11 mouse cellular contexts compared by ENCODE assay signal in genomic region chr4:75329511-75330171, GRCm38 (mm10). TPM values are rescaled to one million over a fixed set of nuclear protein-coding genes. Genes with fewer than 3 reads are reported as not detected.
DNase-seq lines count a peak whose midpoint lies in the region; ATAC-seq and TF ChIP-seq lines count a peak whose summit lies in the region.
"Had no signal": no experiment of that assay in that cellular context is flagged by ENCODE, and none has a peak within 500 bp of the region (broad histone marks: within the 10 kb centered on the region; RNA-seq: fewer than 3 reads in every experiment).

No protein-coding gene starts in this region.

- no peaks in the 10 kb centered on the region; the same call in 1 of the 2 replicates for H3K4me1 ChIP-seq in lung, embryonic 14.5 days (ENCODE audit: insufficient read depth)
- H3K4me1 ChIP-seq in embryonic facial prominence, embryonic 13.5 days = peaks cover 8% of the 10 kb centered on the region; the same call in 1 of the 2 replicates
- no peaks in the 10 kb centered on the region for H3K4me1 ChIP-seq in stomach, embryonic 14.5 days (ENCODE audit: control insufficient read depth, insufficient read depth, low read length)
- H3K4me1 ChIP-seq in liver, postnatal 0 days (ENCODE audit: insufficient read depth) = no peaks in the 10 kb centered on the region
- H3K4me1 ChIP-seq: forebrain, embryonic 15.5 days had no signal

- H3K27ac ChIP-seq in lung, embryonic 14.5 days (ENCODE audit: low read depth) = peak overlapping the region; percentile 59
- peak overlapping the region; percentile 86 for H3K27ac ChIP-seq in embryonic facial prominence, embryonic 13.5 days
- peak overlapping the region; percentile 69; the same call in 1 of the 2 replicates for H3K27ac ChIP-seq in stomach, embryonic 14.5 days (ENCODE audit: low read length)
- no peak overlapping the region for H3K27ac ChIP-seq in liver, postnatal 0 days (ENCODE audit: low read depth)
- H3K27ac ChIP-seq: forebrain, embryonic 15.5 days had no signal

- 49% methylated on average over 6 of the region's 6 CpGs for WGBS in lung, embryonic 14.5 days
- 17% methylated on average over 6 of the region's 6 CpGs for WGBS in embryonic facial prominence, embryonic 13.5 days
- WGBS in stomach, embryonic 14.5 days = 36% methylated on average over 6 of the region's 6 CpGs
- 69% methylated on average over 6 of the region's 6 CpGs for WGBS in liver, postnatal 0 days (ENCODE audit: insufficient replicate concordance)

- intact Hi-C loops in heart, postnatal 36 days (cut with DNase I) = no loop called here

- H3K27me3 ChIP-seq in lung, embryonic 14.5 days (ENCODE audit: insufficient read depth, low read length) = no peaks in the 10 kb centered on the region
- H3K27me3 ChIP-seq in embryonic facial prominence, embryonic 13.5 days = no peaks in the 10 kb centered on the region
- no peaks in the 10 kb centered on the region for H3K27me3 ChIP-seq in stomach, embryonic 14.5 days (ENCODE audit: control insufficient read depth, insufficient read depth, low read length)
- no peaks in the 10 kb centered on the region for H3K27me3 ChIP-seq in liver, postnatal 0 days (ENCODE audit: insufficient read depth, low read length)
- H3K27me3 ChIP-seq: forebrain, embryonic 15.5 days had no signal

- H3K9ac ChIP-seq in lung, embryonic 14.5 days = no peak overlapping the region
- no peak overlapping the region for H3K9ac ChIP-seq in embryonic facial prominence, embryonic 13.5 days
- no peak overlapping the region for H3K9ac ChIP-seq in stomach, embryonic 14.5 days (replicated peaks; ENCODE audit: low read depth, low read length)
- H3K9ac ChIP-seq in liver, postnatal 0 days (replicated peaks) = no peak overlapping the region
- H3K9ac ChIP-seq: forebrain, embryonic 15.5 days had no signal

- no peaks in the 10 kb centered on the region for H3K9me3 ChIP-seq in lung, embryonic 14.5 days (ENCODE audit: low read depth, low read length)
- no peaks in the 10 kb centered on the region for H3K9me3 ChIP-seq in embryonic facial prominence, embryonic 13.5 days
- no peaks in the 10 kb centered on the region for H3K9me3 ChIP-seq in stomach, embryonic 14.5 days (ENCODE audit: control insufficient read depth, low read depth, low read length)
- H3K9me3 ChIP-seq in liver, postnatal 0 days (ENCODE audit: low read length) = no peaks in the 10 kb centered on the region
- H3K9me3 ChIP-seq: forebrain, embryonic 15.5 days had no signal

- no peaks in the 10 kb centered on the region for H3K36me3 ChIP-seq in lung, embryonic 14.5 days (ENCODE audit: insufficient read depth)
- H3K36me3 ChIP-seq in embryonic facial prominence, embryonic 13.5 days = no peaks in the 10 kb centered on the region
- H3K36me3 ChIP-seq in stomach, embryonic 14.5 days (ENCODE audit: control insufficient read depth, insufficient read depth, low read length) = no peaks in the 10 kb centered on the region
- H3K36me3 ChIP-seq in liver, postnatal 0 days (replicated peaks; ENCODE audit: insufficient read depth, low read length) = no peaks in the 10 kb centered on the region
- H3K36me3 ChIP-seq: forebrain, embryonic 15.5 days had no signal

- ATAC-seq in lung, embryonic 14.5 days (ENCODE audit: insufficient read depth) = peak; percentile 62; the same call in 1 of the 2 replicates
- 0 out of 2 replicates have a peak, but pooled peaks have one; percentile 59 for ATAC-seq in embryonic facial prominence, embryonic 13.5 days (ENCODE audit: insufficient number of reproducible peaks, insufficient read depth, low FRiP score, low TSS enrichment, low read depth)
- peak; percentile 61; the same call in 1 of the 2 replicates for ATAC-seq in stomach, embryonic 14.5 days (ENCODE audit: insufficient number of reproducible peaks, insufficient read depth, low FRiP score, low read depth)
- ATAC-seq in liver, postnatal 0 days = no peak
- ATAC-seq: forebrain, embryonic 15.5 days had no signal

- DNase-seq in heart, adult 11 months = peak; percentile 43
- no peak for DNase-seq in heart, postnatal 36 days
- peak; percentile 90 for DNase-seq in lung, embryonic 14.5 days
- no peak for DNase-seq in lung, postnatal 4 days
- no peak for DNase-seq in liver, postnatal 0 days
- DNase-seq in urinary bladder, postnatal 10 days (ENCODE audit: low spot score) = no peak
- DNase-seq: cerebellum, postnatal 10 days; kidney, adult 9 months had no signal

- H3K4me3 ChIP-seq in lung, embryonic 14.5 days (ENCODE audit: low read depth, low read length) = no peak overlapping the region
- H3K4me3 ChIP-seq in embryonic facial prominence, embryonic 13.5 days = no peak overlapping the region
- no peak overlapping the region for H3K4me3 ChIP-seq in stomach, embryonic 14.5 days (ENCODE audit: low read depth, low read length)
- no peak overlapping the region for H3K4me3 ChIP-seq in liver, postnatal 0 days (ENCODE audit: low read depth, low read length)
- H3K4me3 ChIP-seq: forebrain, embryonic 15.5 days had no signal

- no peak for TF ChIP-seq EP300 in liver, postnatal 0 days (IDR thresholded peaks at IDR 0.05; ENCODE audit: low read depth)

- TF ChIP-seq CTCF in lung, embryonic 14.5 days (IDR thresholded peaks at IDR 0.05; ENCODE audit: low read depth) = no peak
- TF ChIP-seq CTCF in liver, postnatal 0 days (IDR thresholded peaks at IDR 0.05; ENCODE audit: low read depth) = no peak

- no peak overlapping the region for H3K4me2 ChIP-seq in lung, embryonic 14.5 days
- H3K4me2 ChIP-seq in embryonic facial prominence, embryonic 13.5 days = no peak overlapping the region
- no peak overlapping the region for H3K4me2 ChIP-seq in stomach, embryonic 14.5 days (replicated peaks; ENCODE audit: low read depth, low read length)
- H3K4me2 ChIP-seq in liver, postnatal 0 days (ENCODE audit: low read depth, low read length) = no peak overlapping the region
- H3K4me2 ChIP-seq: forebrain, embryonic 15.5 days had no signal

RNA-seq across cellular contexts. Expression of gene Dmac1, which starts 51.5 kb away (rescaled TPM):
- total RNA-seq in heart, postnatal 36 days (2021) = 10 to 100 TPM; 53.0 to 61.3 TPM
- polyA plus RNA-seq in lung, embryonic 14.5 days (2014; fragmentation: Nextera tagmentation; extraction: Ambion mirVana) = 124 and 125 TPM in 2 replicates
- polyA plus RNA-seq in embryonic facial prominence, embryonic 13.5 days (2015; fragmentation: Nextera tagmentation; extraction: Ambion mirVana) = 131 and 152 TPM in 2 replicates
- polyA plus RNA-seq in stomach, embryonic 14.5 days (2014; fragmentation: Nextera tagmentation; extraction: Ambion mirVana) = 122 and 137 TPM in 2 replicates
- polyA plus RNA-seq in liver, postnatal 0 days (2015; fragmentation: Nextera tagmentation; extraction: Ambion mirVana) = 54.3 and 61.2 TPM in 2 replicates

Comparison
In these comparisons a context has a peak if more than half of its experiments do, and no peak if none do; other contexts are left out.
1. DNase-seq: peak in heart, adult 11 months (single experiment) and lung, embryonic 14.5 days (single experiment); none in heart, postnatal 36 days (0 of 2), lung, postnatal 4 days (0 of 2), liver, postnatal 0 days (single experiment) and urinary bladder, postnatal 10 days (single experiment).